Mouse (Mus musculus) gastrocnemius, postnatal 14 days (tissue): ENCODE measurements around the gene Asphd2. TPM values are rescaled to one million over a fixed set of nuclear protein-coding genes. Genes with fewer than 3 reads are reported as not detected.

Experiments
- DNase-seq: peaks from one replicate; pipeline ENCODE4 v3.0.0; 2021; ENCODE audit warnings: mixed read lengths
- intact Hi-C: fragments of 180-260 bp; cut with DNase I; formaldehyde crosslinking; loops from one replicate; pipeline ENCODE4 v1.15.1; 2025; ENCODE audit warnings: low total_unique reads
- total RNA-seq, 2 experiments: library from RNA; stranded (reverse); gene quantifications; 2 replicates each; pipeline ENCODE4 v1.2.3; 2021

The Asphd2 gene
- total RNA-seq, 2 experiments from 2014 or later, result 0.33 to 1.0 TPM

DNA sequence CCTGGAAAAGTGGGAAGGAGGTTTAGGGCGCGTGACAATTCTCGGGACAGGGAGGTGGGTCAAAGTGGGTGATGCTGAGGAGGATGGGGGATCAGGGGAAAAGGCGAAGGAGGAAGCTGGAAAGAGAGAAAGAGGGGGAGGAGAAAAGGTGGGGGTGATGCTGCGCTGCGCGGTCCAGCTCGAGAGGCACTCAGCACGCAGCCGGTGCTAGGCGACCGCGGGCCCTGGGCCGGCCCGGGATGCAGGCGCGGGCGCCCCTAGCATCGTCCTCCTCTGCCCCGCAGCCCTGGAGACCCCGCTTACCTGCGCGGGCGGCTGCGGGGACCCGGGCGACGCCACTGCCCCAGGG is 277 bp downstream of the Asphd2 start:
- no peak for DNase-seq
- intact Hi-C loops, result no loop called here

DNA sequence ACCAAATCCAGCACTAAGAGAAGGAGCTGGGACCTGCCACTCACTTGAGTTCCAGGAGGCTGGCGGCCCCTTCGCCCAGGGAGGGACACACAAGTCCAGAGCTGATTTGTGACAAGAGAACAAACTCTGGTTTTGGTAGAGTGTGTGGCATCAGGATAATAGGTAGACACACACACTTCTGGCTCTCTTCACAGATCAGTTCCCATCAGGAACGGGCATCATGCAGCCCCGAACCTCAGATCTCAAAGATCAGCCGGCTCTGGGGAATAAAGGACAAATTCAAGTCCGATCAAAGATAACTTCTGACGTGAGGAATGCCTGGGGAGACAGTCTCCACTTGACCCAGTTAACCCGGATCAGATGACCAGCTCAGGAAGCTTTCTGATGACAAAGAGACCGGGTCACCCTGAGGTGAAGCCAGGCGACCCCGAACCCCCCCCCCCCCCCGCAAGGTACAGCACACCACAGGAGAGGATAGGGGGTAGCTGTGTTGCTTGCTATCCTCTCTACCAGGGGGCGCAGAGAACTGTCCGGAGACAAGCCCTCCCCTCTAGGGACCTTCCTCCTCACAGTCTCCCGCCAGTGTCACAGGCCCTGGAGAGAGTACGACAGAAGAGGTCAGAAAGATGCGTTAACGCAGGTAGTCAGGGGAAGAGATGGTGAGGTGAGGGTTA is 788 bp downstream of the Asphd2 start:
- no peak for DNase-seq
- intact Hi-C loops, result no loop called here

DNA sequence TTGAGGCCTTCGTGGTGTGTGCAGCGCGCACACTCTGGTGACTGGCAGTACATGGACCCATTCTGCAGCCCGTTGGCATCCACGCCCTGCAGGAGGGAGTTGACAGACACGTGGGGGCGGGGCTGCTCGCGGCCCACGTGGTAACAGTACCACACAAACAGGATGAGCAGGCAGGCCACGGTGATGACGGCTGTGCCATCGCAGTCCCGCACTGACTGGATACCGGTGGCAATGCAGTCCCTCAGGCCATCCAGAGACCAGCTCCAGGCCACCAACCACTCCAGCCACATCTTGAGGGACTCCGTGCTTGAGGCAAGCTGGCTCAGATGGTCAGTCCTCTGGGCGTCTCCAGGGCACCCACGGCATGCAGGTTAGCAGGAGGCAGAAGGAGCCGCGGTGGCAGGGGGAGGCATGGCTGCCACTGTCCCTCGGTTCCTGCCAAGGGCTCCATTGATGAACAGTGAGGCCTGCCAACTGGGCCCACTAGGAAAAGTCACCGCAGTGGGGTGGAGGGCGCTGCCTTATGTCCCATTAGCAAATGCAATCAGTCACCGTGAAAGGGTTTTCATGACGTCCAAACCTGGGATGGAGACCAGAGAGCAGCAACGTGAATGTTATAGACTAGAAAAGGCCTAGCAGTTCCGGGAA is 2.9 kb downstream of the Asphd2 start:
- intact Hi-C loops, result no loop called here
- DNase-seq, result no peak

DNA sequence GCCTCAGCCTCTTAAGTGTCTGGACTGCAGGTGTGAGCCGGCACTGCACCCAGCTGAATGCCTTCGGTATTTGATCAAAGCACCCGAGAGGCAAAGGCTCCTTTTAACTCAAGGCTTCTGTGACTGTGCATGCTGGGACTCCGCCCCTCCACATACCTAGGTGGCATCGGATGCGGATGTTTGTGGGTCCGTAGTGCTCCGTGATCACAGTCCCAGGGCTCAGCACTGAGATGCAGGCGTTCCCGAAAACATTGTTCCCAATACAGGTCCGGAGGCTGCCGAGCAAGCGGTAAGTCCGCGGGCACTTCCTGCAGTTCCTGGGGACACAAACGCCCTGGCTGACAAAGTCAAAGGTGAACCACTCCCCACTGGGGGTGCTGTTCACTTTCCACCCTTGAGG is 3.7 kb downstream of the Asphd2 start:
- intact Hi-C loops, result no loop called here
- no peak for DNase-seq

DNA sequence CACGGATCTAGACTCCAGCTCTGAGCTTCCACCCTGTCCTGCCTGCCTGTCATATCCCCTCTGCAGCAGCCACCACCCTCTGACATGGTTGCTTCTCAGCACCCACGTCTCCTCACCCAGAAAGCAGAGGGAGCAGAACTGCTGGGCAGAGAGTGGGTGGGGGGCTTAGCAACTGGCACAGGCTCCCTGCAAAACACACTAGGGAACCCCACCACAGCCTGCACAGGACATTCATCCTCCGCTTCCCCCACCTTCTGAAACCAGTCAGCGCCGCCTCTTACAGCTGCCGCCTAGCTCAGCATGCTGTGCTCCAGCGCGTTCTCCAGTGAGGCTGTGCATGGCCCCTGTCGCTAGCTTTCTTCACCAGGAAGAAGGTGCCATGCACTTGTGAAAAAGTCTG is 5.3 kb downstream of the Asphd2 start:
- intact Hi-C loops, result no loop called here

DNA sequence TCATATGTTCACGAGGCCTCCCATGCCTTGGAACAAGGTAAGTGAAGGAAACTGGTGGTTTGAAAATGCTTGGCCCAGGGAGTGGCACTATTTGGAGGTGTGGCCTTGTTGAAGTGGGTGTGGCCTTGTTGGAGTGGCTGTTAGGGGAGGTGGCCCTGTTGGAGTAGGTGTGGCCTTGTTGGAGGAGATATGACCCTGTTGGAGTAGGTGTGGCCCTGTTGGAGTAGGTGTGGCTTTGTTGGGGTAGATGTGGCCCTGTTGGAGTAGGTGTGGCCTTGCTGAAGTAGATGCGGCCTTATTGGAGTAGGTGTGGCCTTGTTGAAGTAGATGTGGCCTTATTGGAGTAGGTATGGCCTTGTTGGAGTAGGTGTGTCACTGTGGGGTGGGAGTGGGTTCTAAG is 8.7 kb downstream of the Asphd2 start:
- no peak for DNase-seq
- intact Hi-C loops, result no loop called here

More for the DNA sequence above, 5.3 kb downstream of the Asphd2 start:
- no peak for DNase-seq

DNA sequence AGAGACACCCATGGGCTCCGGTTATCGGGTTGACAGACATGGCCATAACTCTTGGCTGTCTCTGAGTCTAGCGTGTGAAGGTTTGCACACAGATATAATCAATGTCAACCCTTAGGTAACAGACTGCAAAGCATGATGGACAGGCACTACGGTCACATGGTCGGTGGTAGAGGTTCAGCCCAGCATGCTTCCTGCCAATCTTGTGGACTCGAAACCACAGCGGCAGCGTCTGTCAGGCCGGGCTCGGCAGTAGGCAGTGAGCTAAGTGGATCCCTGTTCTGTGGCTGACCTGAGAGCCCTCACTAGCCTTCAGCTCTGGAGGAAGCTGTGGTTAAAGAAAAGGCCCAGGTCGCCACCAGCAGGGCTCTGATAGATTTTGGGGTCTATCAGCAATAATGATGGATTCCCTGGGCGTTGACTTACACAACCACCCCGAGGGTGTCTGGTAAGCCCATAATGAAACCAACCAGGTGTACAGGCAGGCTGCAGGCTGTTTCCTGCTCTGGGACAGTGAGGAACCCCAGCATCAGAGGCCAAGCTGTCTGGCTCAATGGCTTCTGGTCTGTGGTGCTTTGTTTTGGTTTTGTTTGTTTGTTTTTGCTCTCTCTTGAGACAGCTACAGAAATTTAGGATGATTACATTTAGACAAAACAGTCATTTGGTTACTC is 9.7 kb downstream of the Asphd2 start:
- DNase-seq, result no peak
- intact Hi-C loops, result no loop called here

DNA sequence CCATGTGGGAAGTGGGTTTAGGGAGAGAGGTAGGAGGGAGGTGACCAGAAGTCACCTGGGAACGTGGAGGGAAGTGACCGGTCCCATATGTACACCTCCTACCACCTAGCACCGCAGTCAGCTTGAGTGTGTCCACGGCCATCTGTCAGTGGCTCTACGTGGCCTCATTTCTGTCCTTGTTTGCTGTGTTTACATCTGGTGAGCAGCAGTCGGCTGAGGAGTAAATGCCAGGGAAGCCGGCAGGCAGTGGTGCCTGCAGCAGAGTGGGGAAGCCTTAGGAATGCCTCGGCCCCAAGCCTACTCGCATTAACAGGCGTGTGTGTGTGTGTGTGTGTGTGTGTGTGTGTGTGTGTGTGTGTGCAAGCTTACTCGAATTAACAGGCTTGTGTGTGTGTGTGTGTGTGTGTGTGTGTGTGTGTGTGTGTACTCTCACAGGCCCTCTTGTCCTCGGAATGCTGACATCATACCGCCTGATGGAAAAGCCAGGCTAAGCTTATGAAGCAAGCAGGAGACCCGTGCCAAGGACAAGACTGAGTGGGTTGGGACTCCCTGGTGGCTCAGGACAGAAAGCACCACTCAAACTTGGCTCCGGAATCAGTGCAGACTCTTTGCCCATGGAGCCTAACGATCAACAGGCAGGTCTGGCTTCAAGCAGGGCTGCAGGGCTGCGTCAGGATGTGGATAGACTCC is 11.9 kb downstream of the Asphd2 start:
- intact Hi-C loops, result no loop called here
- DNase-seq, result peak; percentile 56

DNA sequence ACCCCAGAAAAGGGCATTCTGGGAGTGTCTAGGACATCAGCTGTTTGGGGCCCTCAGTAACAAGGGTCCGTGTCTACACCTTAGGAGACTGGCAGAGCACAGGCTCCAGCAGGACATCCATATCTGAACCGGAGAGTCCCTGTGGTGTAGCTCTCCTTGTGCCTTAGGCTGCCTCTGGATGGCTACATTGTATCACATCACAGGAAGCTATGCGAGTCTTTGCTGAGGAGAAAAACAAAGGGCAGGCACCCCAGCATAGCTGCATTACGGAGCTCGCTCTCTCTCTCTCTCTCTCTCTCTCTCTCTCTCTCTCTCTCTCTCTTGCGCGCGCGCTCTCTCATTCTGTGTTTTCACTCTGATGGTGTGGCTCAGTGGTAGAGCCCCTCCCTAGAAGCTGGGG is 12.6 kb downstream of the Asphd2 start:
- DNase-seq, result no peak
- intact Hi-C loops, result no loop called here

DNA sequence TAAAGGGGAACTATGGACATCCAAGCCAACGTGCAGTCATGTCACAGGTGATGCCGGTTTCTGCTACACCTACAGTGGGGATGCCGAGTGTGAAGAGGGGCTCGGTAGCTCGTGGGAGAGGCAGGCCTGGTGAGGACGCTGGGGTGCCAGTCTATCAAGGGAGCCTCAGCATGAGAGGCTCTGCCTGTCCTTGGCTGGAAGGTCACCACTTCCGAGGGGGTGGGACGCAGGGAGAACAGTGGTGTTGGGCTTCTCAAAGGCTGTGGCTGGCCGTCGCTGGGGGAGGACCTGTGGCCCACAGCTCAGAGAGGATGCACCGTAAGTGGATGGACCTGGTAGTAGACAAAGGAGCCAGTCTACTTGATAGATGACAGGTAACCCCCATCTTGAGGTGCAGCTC is 13.5 kb downstream of the Asphd2 start:
- no peak for DNase-seq
- intact Hi-C loops, result no loop called here

DNA sequence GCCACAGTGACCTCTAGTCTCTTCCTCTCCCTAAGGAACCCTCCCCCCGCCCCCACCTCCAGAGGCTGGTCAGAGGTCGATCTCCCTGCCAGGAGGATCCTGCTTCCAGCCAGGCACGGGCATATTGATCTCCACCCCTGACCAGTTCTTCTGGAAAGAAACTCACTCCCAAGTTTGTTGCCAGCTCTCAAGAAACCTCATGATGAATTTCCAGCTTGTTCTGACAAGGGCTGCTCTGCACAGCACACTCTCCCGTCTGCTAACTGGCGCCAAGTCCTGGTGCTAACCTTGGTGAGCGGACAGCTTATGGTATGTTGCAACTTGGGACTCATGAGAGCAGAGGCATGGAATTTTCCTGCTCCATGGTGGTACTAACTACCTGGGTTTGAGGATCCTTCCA is 15.9 kb downstream of the Asphd2 start:
- intact Hi-C loops, result no loop called here
- no peak for DNase-seq

DNA sequence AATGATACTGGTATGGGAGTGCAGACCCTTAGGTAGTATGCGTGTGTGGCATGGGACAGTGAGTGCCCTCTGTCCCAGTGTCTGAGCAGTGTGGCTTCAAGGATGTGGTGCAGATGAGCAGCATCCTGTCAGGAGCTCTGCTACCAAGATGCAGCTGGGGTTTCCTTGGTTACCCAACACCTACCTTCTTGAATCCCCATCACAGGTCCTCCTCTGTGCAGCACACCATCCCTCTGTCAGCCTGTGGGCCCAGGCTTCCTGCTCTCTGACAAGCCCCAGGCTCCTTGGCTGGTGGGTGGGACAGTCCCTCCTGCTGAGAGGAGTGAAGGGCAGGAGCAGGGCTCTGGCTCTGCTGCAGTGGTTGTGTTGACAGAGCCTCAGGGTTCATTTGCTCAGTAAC is 17.3 kb downstream of the Asphd2 start:
- no peak for DNase-seq
- intact Hi-C loops, result no loop called here

DNA sequence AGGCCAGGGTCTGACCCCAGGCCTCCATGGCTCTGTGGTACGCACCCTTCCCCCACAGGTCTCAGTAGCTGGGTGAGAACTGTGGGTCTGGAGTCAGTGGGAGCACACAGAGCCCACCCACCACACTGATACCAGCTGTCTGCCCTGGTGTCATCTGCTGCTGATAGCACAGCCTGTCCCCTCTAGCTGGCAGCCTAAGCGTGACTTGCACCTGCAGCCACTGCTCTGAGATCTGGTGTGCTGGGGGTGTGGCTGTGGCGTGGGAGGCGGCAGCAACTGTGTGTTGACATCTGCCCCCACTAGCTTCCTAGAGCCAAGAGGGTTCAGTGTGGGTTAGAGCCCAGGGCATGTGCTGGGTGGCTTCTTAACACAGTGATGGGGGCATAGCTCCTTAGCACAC is 18.6 kb downstream of the Asphd2 start:
- no peak for DNase-seq
- intact Hi-C loops, result no loop called here

DNA sequence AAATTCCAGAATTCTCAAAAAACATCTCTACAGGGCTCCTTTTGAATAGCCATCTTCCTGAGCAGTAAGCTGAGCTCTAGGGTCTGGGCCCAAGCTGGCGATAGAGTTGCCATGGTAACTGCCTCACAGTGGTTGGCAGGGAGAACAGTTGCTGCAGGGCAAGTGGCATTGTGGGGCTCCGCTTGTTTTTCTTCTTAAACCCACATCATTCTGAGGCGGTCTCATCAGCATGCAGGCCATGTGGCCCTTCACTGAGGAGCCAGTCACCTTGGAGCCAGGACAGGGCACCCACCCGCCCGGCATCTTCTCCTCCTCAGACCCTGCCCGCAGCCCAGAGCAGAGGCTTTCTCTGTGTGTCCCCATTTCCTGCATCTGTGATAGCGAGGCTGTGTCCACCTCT is 22.7 kb downstream of the Asphd2 start:
- intact Hi-C loops, result no loop called here
- DNase-seq, result no peak

DNA sequence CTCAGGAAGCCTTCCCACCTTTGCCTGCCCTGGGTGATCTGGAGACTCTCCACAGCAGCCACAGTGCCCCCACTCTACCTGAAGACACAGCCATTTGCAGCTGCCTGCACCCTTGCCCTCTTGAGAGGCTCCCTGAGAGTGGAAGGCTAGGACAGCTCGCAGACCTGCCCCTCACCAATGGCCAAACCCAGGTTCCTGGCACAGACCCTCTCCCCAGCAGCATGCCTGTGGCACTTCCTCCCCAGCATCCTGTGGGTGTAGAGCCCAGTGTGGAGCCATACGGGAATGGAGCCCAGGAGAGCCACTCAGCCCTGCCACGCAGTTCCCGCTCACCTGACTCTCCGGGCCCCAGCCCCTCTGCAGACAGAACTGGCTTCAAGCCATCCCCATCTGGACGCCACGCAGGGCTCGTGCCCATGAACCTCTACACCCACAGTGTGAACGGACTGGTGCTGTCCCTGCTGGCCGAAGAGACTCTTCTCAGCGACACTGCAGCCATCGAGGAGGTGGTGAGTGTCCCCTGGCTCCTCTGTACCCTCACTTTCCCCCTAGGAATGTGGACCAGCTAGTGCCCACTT is 24.3 kb downstream of the Asphd2 start:
- intact Hi-C loops, result no loop called here
- no peak for DNase-seq

DNA sequence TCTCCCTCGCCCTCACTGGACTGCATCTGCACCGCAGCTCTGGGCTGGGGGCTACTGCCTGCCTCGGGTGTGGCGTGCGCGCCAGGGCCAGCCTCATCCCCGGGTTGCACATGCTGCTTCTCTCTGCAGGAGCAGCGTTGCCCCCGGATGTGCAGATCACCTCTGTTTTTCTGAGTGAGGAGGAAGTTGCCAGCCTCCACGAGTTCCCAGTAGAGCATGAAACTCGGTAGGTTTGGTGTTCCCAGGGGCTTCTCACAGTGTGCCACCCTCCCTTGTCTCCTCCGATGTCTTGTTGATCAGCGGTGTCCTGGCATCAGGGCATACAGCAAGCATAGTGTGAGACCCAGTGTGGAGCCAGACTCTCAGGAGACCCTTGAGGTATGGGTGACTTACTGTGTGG is 25.3 kb downstream of the Asphd2 start:
- intact Hi-C loops, result no loop called here
- DNase-seq, result no peak

DNA sequence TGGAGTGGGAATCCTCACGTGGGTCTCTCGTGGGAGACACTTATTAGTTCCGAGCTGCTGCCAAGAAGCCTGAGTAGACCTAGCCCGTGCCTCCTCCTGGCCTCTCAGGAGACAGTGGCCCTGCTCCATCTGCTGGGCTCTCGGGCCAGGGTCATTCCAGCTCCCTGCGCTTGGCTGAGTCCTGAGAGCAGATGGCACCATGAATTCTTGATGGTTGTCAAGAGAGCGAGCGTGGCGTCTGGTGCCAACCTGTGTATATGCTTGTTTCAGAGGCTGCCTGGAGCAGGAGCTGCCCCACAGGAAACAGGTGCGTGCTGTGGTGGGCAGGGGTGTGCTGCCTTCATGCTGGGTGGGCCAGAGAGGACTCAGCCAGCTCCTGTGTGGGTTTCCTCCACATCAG is 26.0 kb downstream of the Asphd2 start:
- intact Hi-C loops, result no loop called here
- no peak for DNase-seq

DNA sequence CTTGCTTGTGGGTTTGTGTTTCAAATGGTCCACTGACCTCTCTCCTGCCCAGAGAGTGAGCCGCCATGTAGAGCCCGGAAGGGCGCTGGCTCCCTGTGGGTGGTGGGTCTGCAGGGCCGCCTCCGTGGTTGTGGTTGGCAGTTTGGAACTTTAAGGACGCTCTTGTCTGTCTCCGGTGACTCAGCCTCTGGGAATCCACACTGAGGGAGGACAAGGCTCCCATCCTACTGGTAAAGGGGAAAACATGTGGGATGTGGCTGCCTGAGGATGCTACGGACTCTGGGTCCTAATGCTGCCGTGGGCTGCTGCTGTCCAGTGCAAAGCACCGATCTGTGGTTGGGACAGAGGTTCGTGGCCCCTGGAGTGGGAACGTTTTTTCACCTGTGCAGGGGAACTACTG is 26.7 kb downstream of the Asphd2 start:
- DNase-seq, result no peak
- intact Hi-C loops, result no loop called here

DNA sequence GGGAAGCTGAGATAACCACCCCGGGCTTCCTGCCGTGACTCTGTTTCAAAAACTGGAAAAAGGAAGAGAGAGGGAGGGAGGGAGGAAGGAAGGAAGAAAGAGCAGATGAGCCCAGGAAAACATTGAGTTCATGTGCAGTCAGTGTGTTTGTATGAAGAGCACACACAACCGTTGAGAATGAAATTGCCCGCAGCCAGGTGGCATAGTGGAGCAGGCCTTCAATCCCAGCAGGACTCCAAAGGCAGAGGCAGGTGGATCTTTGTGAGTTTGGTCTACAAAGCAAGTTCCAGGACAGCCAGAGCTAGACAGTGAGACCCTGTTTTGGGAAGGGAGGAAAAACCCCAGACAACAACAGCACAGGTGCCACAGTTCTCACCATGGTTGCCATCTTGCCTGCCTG is 27.3 kb downstream of the Asphd2 start:
- no peak for DNase-seq
- intact Hi-C loops, result no loop called here

DNA sequence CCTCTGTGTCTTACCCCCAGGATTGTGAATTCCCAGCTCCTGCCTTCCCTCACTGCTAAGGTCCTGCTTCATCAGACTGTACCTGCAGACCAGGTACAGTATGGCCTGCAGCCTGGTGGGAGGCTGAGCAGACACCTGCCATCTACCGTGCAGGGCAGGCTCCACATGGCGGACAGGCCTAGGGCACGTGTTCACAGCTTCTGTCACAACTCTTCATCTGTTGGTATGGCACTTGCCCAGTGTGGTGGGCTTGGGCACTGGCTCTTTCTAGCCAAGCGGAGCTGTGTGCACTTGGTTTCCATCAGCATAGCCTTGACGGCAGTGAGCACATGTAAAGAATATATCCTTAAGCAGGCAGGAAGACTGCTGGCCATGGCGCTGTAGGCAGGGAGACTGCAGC is 27.8 kb downstream of the Asphd2 start:
- DNase-seq, result no peak
- intact Hi-C loops, result no loop called here
